Mouse (Mus musculus) CD4-positive, CD25-positive, alpha-beta regulatory T cell, adult 4 months (primary cell): ENCODE data around the gene Gm15557. TPM values are rescaled to one million over a fixed set of nuclear protein-coding genes. Genes with fewer than 3 reads are reported as not detected.

ENCODE experiments used
- ATAC-seq: one replicate; pipeline ENCODE4 v1.8.0; 2017
- polyA plus RNA-seq, 2 experiments: library from polyadenylated mRNA; unstranded; fragments of 100-300 nt; shearing (Covaris generic); gene quantifications; one replicate each; pipeline ENCODE4 v1.2.1; 2017

The Gm15557 gene
- polyA plus RNA-seq, 2 experiments from 2014 or later: not detected

DNA sequence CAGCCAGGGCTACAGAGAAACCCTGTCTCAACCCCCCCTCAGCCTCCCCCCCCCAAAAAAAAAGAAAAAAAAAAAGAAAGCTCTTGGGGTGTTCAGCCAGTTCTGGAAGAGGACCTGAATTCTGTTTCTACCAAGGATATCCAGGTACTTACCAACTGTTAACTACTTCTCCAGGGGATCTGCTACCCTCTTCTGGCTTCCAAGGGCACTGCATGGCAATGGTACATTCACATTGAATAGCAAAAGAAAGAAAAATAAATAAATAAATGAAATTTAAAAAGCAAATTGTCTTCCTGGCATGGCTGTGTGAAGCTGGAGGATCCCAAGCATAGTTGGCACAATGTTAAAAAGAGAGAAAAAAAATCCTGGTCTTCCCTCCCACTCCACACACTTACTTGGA, 11.5 kb downstream of the Gm15557 start:
- ATAC-seq: no peak

DNA sequence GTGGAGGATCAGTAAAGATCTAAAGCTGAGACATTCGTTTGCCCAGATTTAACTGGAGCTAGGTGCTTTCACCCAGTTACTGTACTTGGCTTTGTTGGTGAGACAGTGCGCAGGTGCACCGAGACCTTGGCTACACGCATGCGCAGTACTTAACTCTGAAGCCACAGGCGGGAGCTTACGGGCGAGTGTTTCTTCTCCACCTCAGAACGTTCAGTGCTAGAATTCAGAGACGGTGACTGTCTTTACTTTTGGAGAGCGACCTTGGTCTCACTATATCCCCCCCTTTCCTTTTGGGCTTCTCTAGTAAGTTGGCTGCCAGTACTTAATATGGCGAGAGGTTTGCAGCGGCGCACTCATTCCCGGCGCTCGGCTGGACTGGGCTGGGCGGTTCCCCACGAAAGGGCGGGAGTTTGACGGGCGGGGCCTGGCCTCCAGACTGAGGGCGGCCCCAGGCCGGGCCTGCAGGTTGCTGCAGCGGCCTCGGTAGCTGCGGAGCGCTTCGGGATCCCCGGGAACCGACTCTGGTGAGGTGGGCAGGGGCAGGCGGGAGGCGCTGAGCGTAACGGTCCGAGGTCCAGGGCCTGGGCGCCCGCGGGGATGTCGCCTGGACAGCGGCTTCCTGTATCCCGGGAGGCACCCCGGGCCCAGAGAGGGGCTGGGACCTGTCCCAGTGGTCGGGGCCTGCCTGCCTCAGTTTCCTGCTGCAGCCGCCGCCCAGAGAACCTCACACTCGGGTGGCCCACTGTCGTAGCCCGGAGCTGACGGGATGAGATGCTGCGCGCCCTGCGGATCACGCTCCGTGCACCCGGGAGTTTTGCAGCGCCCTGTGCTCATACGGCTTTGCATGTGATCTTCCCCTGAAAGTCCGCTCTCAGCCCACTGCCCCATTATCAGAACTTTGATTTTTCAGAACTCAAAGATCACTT, 15.9 kb downstream of the Gm15557 start, which contains the start of gene Cep250:
Cep250 (plus strand) TSS at position 325 of the 926 bp plus-strand sequence.
- ATAC-seq: peak; percentile 95

DNA sequence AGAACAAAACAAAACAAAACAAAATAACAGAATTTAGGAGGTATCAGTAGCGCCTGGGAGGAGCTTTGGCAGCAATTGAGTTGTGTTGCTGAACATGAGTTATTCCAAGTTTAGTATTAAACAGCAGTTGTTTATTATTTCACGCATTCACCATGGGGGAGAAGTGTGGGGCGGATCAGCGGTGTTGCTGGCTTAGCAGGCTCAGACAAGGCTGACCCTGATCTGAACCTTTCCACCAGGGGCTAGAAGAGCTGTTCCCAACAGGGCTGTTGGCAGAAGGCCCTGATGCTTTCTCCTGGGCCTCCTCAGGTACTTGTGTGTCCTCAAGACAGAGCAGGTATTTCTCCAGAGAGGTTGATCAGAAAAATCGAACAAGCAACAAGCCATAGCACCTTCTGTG, 19.5 kb downstream of the Gm15557 start:
- no peak for ATAC-seq

- no peak for ATAC-seq
These were observed 21.3 kb downstream of the Gm15557 start for GRCm38 (mm10) chr2:155961862-155962261.

DNA sequence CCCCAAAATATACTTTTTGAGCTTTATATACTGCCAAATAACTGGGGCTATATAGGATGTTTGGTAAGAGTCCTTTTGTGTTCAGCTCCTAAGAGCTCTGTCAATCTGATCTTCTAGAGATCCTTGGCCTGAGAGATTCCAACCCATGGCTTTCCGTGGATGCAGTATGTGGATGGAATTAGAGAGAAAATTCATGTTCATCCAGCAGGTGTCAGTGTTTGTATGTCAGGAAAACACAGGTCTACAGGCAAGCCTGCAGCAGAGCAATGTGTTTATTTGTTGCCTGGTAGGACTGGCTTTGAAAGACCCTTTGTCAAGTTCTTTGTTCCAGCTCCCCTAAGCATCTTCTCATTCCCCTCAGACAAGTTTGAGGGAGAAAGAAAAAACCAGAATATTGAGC, 22.5 kb downstream of the Gm15557 start:
- ATAC-seq: no peak

DNA sequence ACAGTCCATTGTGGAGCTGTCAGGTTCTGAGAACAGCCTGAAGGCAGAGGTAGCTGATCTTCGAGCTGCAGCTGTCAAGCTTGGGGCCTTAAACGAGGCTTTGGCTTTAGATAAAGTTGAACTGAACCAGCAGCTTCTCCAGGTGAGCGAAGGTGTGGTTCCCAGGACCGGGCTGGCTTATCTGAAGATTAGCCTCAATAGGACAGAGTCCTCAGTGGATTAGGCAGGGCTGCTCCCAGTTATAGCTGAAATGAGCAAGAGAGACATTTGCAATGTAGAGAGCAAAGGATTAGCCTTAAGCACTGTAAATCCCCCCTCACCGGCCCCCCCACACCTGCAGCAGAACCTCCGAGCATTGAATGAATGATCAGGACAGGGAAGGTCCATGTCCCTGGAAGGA, 32.8 kb downstream of the Gm15557 start:
- no peak for ATAC-seq

DNA sequence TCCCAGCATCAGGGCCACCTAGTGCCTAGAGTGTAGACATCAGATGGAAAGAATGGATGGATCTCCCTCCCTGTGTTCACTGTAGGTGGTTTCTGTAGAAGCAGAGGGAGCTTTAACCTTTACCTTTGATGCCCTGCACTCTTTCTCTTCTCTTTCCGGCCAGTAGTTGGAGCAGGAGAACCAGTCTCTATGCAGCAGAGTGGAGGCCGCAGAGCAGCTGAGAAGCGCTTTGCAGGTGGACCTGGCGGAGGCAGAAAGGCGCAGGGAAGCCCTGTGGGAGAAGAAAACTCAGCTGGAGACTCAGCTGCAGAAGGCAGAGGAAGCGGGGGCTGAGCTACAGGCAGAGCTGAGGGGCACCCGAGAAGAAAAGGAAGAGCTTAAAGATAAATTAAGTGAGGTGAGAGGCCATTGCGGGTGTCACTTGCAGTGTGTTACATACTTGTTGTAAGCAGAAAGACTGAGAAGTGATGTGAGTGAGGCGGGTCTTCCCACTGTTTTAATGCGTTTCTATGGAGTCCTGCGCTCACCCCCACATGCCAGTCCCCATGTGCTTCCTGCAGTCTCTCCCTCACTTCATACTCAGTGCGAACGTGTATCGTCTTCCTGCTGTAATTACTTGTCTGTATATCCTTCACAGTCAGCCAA, 33.7 kb downstream of the Gm15557 start:
- ATAC-seq: no peak

DNA sequence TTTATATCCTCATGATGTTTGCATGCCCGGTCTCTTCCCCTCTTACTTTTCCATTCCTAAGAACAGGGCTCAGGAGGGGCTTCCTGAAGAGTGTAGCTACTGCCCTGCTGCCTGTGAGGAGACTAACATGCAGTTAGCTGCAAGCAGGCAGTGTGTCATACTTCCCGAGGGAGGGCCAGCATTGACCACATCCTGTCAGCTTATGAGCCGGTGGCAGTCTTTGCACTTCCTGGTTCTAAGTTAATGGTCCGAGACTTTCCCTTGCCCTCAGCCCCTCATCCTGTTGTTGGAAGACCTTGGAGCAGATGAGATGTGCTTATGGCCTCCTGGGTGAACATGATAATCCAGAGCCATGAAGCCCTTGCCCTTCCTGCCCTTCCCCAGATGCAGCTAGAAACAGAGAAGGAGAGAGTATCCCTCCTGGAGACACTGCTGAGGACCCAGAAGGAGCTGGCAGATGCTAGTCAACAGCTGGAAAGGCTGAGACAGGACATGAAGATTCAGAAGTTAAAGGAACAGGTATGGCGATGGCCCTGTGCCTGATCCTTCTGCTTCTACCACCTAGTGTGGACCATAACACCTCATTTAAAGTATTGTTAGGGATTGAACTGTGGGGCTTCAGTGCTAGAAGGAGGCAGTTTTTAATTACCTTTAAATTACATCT, 38.9 kb downstream of the Gm15557 start:
- ATAC-seq: peak; percentile 98

GRCm38 (mm10) chr2:155985776-155986175, 45.2 kb downstream of the Gm15557 start:
- no peak for ATAC-seq

DNA sequence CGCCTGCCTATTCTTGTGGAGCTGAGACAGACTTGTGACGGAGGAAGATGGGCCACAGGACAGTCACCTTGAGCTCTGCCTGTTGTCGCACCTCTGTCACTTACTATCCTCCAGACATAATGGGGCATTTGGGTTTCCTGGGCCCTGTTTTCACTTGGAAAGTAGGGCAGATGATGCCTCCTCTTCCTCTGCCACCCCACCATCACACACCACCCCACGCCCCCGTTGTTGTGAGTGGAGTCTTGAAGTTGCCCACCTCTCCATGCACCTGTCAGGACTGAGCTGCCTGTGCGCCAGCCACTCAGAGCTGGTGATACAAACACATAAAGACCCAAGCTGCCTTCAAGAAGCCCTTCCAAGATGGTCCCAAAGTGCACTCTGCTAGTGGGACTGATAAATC, 46.6 kb downstream of the Gm15557 start:
- ATAC-seq: no peak

- ATAC-seq: no peak
These were observed 48.6 kb downstream of the Gm15557 start for GRCm38 (mm10) chr2:155989085-155989484.

GRCm38 (mm10) chr2:155991151-155991550, 50.6 kb downstream of the Gm15557 start:
- no peak for ATAC-seq

DNA sequence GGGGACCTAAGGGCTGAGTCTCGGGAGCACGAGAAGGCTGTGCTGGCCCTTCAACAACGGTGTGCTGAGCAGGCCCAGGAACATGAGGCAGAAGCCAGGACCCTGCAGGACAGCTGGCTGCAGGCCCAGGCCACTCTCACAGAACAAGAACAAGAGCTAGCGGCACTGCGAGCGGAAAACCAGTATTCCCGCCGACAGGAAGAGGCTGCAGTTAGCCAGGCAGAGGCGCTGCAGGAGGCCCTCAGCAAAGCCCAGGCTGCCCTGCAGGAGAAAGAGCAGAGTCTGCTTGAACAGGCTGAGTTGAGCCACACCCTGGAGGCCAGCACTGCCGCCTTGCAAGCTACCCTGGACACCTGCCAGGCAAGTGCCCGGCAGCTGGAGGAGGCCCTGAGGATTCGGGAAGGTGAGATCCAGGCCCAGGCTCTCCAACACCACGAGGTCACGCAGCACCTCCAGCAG, 51.4 kb downstream of the Gm15557 start:
- ATAC-seq: no peak

Other genes with a start within 250 kb of the Gm15557 start
- gene Trpc4ap, start 248.3 kb upstream of the Gm15557 start, polyA plus RNA-seq: 10 to 100 TPM; 35.3 to 44.4 TPM
- gene Edem2, start 211.3 kb upstream of the Gm15557 start, polyA plus RNA-seq: 10 to 100 TPM; 44.7 to 59.3 TPM
- not detected for gene Gm17581, start 204.9 kb upstream of the Gm15557 start, polyA plus RNA-seq
- not detected for gene Procr, start 189.6 kb upstream of the Gm15557 start, polyA plus RNA-seq
- gene Mmp24, start 165.4 kb upstream of the Gm15557 start, polyA plus RNA-seq: not detected
- gene BC029722, start 121.3 kb upstream of the Gm15557 start, polyA plus RNA-seq: 10 to 100 TPM; 12.8 to 16.5 TPM
- 10 to 100 TPM; 63.3 to 77.1 TPM for gene Eif6, start 113.8 kb upstream of the Gm15557 start, polyA plus RNA-seq
- gene Fam83c, start 105.9 kb upstream of the Gm15557 start, polyA plus RNA-seq: not detected
- gene Uqcc1, start 10.4 kb upstream of the Gm15557 start, polyA plus RNA-seq: 10 to 100 TPM; 43.5 to 57.6 TPM
- gene Gdf5, start 4.6 kb downstream of the Gm15557 start, polyA plus RNA-seq: not detected
- gene Cep250, start 15.7 kb downstream of the Gm15557 start, polyA plus RNA-seq: 10 to 100 TPM; 34.0 to 50.2 TPM
- gene 6430550D23Rik, start 67.2 kb downstream of the Gm15557 start, polyA plus RNA-seq: 1 to 10 TPM; 1.1 to 4.9 TPM
- gene Ergic3, start 67.3 kb downstream of the Gm15557 start, polyA plus RNA-seq: 100 to 1,000 TPM; 131 to 182 TPM
- gene Fer1l4, start 112.2 kb downstream of the Gm15557 start, polyA plus RNA-seq: not detected
- gene Spag4, start 124.4 kb downstream of the Gm15557 start, polyA plus RNA-seq: under 1 TPM in 1 of 2 experiments, not detected in 1; 0.15 TPM
- 10 to 100 TPM; 48.0 to 57.8 TPM for gene Cpne1, start 171.2 kb downstream of the Gm15557 start, polyA plus RNA-seq
- 10 to 100 TPM; 15.6 to 19.2 TPM for gene Rbm12, start 171.2 kb downstream of the Gm15557 start, polyA plus RNA-seq
- 1 to 10 TPM; 7.7 to 8.0 TPM for gene Gm28036, start 186.4 kb downstream of the Gm15557 start, polyA plus RNA-seq
- gene Romo1, start 203.3 kb downstream of the Gm15557 start, polyA plus RNA-seq: 100 to 1,000 TPM; 109 to 134 TPM
- gene Nfs1, start 203.5 kb downstream of the Gm15557 start, polyA plus RNA-seq: 10 to 100 TPM; 40.2 to 47.6 TPM
- 100 to 1,000 TPM; 592 to 714 TPM for gene Rbm39, start 239.5 kb downstream of the Gm15557 start, polyA plus RNA-seq